Mouse (Mus musculus): ENCODE results near the gene Jdp2.

GRCm38 (mm10) chr12:85603767-85604166, 4.9 kb downstream of the Jdp2 start:
- TF ChIP-seq CTCF (IDR thresholded peaks at IDR 0.05; ENCODE audit: extremely low read depth, insufficient read length, insufficient replicate concordance, low read depth, low read length) (no peak), POLR2A (IDR thresholded peaks at IDR 0.05; ENCODE audit: low read depth, low read length) (no peak)

Data from small intestine, adult 2 months (tissue).